Mouse (Mus musculus): ENCODE data around the gene Emc8.

Gene Emc8

DNA sequence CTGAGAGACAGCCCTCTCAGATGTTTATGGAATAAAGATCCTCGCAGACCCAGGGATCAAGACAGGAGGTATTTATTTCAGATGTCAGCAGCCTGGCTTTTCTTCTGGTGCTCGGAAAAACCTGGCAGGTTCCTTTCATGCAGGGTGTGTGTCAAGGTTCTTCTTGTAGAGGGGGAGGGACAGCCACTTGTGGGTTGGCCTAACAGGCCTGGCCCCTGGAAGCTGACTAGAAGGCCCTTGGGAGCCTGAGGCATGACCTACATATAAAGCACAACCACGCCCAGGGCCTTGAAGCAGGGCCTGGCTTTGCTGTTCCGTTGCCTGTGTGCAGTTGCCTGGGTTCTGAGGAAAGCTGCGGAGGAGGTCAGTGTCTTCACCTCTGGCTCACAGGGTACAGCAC lies 16.7 kb upstream of the Emc8 start:
- DNase-seq (ENCODE audit: low read depth), result no peak

DNA sequence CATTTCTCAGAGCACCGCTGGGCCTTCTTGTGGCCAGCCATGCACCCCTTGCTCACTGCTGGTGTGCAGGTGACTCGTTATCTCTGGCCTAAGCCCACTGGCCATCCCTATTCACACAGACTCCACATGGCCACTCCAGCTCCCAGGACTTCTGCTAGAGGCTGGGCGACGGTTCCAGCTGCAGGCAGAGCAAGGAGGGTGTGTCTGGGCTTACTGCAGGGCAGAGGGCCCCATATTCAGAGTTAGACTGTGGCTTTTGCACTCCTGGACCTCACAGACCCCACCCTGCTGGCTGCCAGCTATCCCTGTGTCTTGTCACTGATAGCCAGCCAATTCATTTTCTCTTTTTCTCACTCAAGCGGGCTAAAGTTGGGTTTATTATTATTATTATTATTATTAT lies 15.7 kb upstream of the Emc8 start:
- DNase-seq (ENCODE audit: low read depth), result no peak

DNA sequence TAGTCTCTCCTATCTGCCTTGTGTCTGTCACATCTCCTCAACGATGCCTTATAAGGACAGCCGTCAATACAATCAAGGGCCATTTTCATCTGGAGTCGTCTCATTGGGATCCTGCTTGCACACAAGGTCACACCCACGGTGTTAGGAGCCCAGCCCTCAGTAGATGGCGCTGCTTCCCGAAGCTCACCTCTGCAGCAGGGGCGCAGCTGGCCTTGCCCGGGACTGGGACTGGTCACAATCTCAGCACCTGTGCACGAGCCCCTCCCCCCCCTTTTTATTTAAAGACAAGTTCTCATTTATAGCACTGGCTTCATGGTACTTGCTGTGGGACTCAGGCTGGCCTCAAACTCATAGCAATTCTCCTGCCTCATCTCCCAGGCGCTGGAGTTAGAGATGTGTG lies 15.2 kb upstream of the Emc8 start:
- peak; percentile 77 for DNase-seq (ENCODE audit: low read depth)

- no peak for DNase-seq (ENCODE audit: low read depth)
Measured at GRCm38 (mm10) chr8:120681113-120681512, 12.7 kb upstream of the Emc8 start.

DNA sequence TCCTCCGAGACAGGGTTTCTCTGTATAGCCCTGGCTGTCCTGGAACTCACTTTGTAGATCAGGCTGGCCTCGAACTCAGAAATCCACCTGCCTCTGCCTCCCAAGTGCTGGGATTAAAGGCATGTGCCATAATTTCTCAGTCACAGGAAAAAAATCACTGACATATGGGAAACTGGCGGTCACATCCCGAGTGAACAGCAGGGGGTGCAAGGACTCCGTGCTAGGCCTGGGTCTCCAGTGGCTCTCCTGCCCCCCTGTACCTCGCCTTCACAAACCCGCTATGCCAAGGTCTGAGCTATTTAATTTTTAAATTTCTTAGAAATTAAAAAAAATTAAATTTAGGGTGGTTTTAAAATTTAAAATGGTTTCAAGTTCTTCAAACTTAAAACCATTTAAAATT lies 12.0 kb upstream of the Emc8 start:
- DNase-seq (ENCODE audit: low read depth), result peak; percentile 61

- DNase-seq (ENCODE audit: low read depth), result no peak
Measured at GRCm38 (mm10) chr8:120679629-120680387, 11.4 kb upstream of the Emc8 start.

- peak; percentile 77 for DNase-seq (ENCODE audit: low read depth)
Measured at GRCm38 (mm10) chr8:120678447-120678846, 10.1 kb upstream of the Emc8 start.

- no peak for DNase-seq (ENCODE audit: low read depth)
Measured at GRCm38 (mm10) chr8:120675718-120676117, 7.3 kb upstream of the Emc8 start.

DNA sequence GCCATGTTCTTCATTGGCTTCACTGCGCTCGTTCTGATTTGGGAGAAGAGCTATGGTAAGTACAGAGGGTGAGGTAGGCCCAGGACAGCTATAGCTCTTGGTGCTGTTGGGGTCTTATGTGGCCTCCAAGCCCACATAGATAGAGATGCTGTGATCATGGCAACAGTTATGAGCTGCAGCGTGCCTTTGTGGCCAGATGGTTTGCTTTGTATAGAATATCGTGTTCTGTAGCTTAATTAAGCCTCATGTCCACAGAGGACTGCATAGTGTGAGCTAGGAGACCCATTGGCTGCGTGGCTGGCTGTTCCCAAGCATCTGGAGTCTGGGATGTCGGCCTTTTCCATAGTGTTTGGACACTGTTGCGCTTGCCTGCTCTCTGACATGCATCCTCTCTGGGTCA lies 4.9 kb upstream of the Emc8 start:
- DNase-seq (ENCODE audit: low read depth), result no peak

- no peak for DNase-seq (ENCODE audit: low read depth)
Measured at GRCm38 (mm10) chr8:120672626-120673229, 4.4 kb upstream of the Emc8 start.

DNA sequence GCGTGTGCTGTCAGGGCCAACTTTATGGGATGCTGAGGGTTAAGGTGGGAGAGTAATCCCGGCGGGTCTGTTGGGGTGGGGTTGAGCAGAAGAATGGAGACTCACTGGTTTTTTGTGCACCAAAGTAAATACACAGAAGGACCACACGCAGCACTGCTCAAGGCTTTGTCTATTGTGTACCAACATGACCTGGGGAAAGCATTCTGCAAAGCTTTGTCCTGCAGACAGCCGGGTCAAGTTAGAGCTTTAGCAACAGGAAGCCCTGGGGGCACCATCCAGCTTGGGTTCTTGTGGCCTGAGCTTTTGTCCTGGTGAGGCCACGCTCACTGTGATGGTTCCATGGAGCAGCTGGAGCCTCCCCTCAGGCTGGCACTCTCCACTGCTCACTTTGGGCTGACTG lies 3.4 kb upstream of the Emc8 start:
- no peak for DNase-seq (ENCODE audit: low read depth)

DNA sequence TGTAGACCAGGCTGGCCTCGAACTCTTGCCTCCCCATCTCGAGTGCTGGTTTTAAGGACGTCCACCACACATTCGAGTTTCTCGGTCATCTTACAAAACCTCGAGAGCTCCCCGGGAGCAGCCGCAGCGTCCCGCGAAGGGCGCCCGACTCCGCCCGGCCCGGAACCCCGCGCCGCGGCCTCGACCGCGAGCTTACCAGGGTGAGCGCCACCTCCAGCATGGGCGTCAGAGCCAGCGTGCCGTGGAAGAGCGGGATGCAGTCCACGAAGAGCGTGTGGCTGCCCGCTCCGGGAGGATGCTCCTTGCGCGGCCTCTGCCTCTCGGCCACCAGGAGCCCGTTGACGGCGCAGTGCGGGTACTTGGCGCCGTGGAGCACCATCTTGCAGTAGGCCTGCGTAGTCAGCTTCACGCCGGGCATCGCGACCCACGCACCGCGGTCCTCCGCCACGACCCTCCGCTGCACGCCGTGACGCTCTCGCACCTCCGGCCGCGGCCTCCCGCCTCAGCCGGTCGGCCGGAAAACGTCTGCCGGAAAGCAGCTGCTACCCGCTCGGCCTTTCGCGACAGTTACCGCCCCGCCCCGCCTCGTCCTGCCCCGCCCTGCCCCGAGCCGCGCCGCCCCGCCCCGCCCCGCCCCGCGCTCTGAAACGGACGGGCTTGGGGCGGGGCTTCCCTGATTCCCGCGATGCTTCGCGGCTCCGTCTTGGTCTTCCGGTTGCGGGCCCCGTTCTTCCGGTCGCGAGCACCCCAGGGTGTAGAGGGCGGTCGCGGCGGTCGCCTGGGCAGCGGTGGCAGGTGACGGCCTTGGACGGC lies 606 bp downstream of the Emc8 start, which contains the start of the genes Gm27021 and Cox4i1:
Gene Gm27021, minus strand, starts transcription at position 519 of the 813 bp plus-strand sequence.
Gene Cox4i1, plus strand, starts transcription at position 662 of the 813 bp plus-strand sequence.
- peak; percentile 92 for DNase-seq (ENCODE audit: low read depth)

DNA sequence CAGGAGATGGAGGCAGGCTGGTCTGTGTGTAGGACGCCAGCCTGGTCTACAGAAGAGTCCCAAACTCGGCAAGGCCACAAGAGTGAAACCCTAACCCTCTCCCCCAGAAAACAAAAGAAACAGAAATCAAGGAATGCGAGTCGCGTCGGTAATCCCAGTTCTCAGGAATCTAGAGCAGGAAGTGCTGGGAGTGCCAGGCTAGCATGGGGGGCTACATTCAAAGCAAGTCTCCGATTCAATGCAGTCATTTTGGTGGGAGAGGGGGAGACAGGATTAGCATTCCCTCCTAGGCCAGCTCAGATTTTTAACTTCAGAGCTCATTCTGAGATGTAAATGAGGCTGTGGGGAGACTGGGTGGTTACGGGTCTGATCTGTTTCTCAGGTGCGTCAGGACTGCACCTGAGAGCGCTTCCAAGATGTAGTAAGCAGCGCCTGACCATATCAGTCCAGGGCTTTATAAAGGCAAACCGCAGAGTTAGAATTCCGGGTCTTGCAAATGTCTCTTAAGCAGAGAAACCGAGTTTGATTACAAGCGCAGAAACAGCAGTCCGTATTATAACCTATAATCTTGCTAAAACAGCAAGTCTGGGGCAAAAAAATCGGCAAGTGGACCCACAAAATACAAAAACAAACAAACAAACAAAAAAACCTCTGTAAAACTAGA lies 1.4 kb downstream of the Emc8 start:
- peak; percentile 54 for DNase-seq (ENCODE audit: low read depth)

GRCm38 (mm10) chr8:120665726-120666455 lies 2.5 kb downstream of the Emc8 start:
- peak; percentile 70 for DNase-seq (ENCODE audit: low read depth)

- DNase-seq (ENCODE audit: low read depth), result peak; percentile 29
Measured at GRCm38 (mm10) chr8:120664566-120664965, 3.8 kb downstream of the Emc8 start.

DNA sequence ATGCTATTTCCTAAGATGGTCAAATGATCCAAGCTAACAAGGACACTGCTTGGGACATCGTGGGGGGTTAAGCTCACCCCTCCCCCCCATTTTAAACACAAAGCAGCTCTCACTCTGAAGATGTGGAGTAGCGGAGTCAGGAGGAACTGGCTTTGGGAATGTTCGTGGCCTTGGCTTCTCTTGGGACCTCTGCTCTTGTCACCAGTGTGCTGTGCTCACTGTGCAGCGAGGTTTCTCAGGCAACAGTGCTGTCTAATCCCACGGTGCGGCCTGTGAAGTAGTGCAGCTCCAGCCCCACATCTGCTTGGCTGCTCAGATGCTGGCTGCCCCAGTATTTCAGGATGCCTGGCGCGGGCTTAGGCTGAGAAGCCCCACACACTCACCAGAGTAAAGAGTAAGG lies 11.0 kb downstream of the Emc8 start:
- no peak for DNase-seq (ENCODE audit: low read depth)

DNA sequence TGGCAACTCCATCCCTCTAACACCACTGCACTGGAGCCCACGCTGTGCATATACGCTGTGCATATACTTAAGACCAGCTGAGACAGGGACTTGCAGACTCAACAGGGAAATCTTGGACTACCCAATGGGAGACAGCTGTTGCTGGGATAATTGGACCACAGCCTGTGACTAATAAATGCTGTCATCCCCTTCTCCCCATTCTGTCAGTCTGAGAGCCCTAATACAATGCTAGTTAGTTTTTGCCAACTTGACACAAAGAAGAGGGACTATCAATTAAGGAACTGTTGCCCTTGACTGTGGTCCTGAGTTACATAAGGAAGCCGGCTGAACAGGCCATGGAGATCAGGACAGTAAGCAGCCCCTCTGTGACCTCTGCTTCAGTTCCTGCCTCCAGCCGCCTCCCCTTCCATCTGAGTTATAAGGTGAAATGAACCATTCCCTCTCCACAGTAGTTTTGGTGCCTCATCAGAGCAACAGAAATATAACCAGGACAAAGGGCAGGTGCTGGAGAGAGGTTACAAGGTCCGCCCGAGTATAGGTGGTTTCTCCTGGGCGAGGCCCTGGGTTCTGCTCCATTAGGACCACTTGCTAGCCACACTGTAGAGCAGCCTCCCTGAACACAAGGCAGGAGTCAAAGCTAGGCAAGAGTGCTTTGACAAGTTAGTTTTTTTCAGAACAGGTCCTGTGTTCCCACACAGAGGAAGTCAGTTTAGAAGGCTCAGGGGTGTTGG lies 11.9 kb downstream of the Emc8 start:
- DNase-seq (ENCODE audit: low read depth), result no peak

DNA sequence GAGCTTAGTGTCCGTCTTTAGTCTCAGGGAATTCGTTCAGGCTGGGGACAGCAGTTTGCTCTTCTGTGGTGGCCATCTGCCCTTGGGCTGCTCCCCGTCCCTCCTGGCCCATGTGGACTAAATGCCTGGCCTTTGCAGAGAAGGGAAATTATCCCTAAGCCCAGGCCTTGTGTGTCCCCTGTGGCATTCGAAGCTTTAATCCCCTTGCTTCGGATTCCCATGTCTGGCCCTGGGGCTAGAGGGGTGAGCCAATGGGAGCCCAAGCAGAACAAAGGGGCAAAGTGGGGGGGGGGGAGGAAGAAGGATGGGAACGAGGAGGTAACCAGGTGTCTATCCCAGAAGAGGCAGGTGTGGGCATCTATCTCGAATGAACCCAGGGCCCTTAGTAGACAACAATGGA lies 20.8 kb downstream of the Emc8 start, which contains the start of gene 1190005I06Rik:
Gene 1190005I06Rik, minus strand, starts transcription at position 101 of the 400 bp plus-strand sequence.
- DNase-seq (ENCODE audit: low read depth), result no peak

- no peak for DNase-seq (ENCODE audit: low read depth)
Measured at GRCm38 (mm10) chr8:120644663-120645062, 23.7 kb downstream of the Emc8 start.

DNA sequence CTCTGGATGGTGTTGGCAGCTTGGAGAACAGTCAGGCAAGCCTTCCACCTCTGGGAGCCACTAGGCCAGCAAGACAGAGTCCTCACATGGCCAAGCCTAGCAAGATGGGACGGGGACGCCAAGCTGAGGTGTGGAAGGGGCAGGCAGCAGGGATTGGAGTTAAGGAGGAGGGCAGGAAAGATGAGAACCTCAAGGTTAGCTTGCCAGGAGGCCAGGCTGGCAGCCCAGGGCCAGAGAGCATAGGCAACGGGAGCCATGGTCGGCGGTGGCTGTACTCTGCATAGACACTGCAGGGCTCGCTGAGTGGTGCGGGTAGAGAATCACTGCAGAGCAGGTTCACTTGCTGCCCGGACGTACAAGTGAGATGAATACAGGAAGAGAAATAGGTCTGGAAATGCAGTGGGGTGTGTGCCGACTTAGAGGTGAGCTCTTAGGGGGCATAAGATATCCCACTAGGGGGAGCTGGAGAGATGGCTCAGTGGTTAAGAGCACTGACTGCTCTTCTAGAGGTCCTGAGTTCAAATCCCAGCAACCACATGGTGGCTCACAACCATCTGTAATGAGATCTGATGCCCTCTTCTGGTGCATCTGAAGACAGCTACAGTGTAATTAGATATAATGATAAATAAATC lies 26.2 kb downstream of the Emc8 start:
- peak; percentile 43 for DNase-seq (ENCODE audit: low read depth)

Data from 416B (cell line).